Mouse (Mus musculus) NIH3T3 (cell line): ENCODE measurements around the gene B3galt6.
A peak's percentile ranks its signal among the peaks of the same experiment; 100 is the strongest.

Experiments used
- DNase-seq: peaks from one replicate; pipeline ENCODE4 v3.0.0-alpha.2; 2012; ENCODE audit warnings: low read depth

The B3galt6 gene

DNA sequence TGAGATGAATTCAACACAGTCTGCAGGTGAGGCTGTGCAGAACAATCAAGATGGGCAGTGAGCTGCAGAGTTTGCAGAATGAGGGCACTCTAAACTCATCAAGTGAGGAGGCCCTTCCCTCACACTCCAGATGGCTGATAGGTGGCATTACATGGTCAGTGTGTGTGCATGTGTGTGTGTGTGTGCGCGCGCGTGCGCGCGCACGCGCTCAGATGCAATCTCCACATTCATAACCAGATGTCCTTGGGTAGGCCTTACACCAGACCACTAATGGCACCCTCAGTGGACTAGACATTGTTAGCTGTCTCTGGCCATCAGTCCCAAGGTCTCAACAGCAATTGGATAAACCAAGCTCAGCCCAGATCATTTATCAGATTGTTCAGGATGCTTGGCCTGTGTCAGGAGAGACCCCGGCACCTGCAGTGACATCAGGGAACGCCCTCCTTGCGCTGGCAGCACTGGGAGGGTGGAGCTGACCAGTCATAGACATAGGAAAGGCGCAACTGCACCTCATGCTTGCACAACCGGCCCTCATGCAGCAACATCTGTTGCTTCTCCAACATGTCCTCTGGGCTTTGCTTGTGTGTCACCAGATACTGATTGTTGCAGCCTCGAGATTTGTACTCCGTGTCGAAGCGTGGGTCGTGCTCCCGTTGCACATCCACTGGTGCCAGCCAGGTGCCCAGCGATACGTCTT, 1.1 kb downstream of the B3galt6 start:
- DNase-seq = peak; percentile 21

DNA sequence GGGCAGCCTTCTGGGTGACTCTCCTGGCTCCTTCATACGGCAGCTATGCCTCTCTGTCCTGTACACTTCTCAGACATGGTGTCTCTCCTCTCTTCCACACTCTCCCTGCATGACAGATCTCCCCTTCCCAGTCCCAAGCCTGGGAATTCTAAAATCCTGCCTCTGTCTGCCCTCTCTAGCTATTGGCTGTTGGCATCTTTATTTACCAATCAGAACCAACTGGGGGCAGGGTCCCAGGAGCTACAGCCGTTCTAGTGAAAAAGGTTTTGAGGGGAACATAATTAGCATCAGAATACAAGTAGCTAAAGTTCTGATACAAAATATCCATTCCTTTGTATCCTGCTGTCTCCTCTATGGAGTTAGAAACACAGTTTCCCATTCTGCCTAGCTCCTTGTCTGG, 8.7 kb downstream of the B3galt6 start:
- DNase-seq = no peak

DNA sequence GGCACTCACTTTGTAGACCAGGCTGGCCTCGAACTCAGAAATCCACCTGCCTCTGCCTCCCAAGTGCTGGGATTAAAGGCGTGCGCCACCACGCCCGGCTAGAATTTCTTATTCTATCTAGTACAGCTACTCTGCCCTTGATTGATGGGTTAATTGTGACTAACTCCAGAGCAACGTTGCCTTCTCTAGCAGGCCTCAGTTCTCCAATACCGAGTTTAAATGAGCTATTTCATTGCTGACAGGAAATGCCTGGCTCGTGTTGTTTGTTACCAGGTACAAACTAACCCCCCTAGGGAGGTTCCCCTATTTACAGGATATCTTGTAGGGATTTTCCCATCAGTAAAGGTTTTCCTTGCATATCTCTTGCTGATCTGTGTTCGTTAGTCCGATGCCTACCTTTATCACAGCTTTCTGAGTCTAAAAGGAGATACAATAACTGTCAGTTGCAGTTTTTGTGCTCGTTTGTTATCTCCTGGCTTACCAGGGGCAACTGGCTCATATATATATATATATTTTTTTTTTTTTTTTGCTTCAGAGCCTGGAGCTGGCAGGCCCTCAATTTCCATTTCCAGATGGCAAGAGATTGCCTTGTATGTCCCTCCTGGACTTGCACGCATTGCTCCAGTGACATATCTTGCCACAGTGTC, 10.9 kb downstream of the B3galt6 start:
- DNase-seq = no peak

GRCm38 (mm10) chr4:155973239-155973638, 19.2 kb downstream of the B3galt6 start:
- DNase-seq = no peak

DNA sequence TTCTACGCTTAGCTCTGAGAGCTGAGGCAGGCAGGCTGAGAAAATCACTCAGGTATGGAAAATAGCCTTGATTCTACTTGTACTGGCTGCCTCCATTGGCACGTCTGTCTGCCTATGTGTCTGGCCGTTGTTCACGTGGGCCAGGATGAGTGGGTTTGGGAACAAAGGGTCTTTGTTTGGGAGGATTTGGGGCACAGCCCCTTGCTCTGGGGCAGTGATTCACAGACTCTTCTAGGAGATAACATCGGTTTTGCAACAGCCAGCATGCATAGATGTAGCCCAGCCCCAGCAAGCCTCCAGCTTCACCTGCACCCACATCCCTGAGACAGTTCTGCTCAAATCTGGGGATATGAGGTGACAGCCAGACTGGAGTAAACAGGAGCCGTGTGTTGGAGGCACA, 19.8 kb downstream of the B3galt6 start:
- no peak for DNase-seq

DNA sequence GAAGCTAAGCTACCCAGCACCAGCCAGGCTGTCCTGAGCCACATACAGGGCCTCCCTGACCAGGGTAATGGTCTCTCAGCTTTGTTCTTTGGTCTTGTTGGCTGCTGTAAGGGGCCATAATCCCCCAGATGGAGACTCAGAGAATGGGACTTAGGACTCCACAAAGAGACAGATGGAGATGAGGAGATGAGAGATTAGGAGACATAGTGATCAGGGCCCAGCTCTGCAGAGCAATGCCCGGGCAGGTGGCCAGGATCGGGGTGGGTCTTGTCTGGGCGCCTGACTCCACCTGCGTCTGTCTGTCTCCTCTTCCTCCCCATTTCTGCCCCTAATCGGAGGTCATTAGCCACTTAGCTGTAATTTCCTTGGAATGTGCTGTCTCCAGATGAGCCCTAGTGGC, 22.2 kb downstream of the B3galt6 start:
- no peak for DNase-seq

GRCm38 (mm10) chr4:155969043-155969653, 23.3 kb downstream of the B3galt6 start:
- DNase-seq = no peak

DNA sequence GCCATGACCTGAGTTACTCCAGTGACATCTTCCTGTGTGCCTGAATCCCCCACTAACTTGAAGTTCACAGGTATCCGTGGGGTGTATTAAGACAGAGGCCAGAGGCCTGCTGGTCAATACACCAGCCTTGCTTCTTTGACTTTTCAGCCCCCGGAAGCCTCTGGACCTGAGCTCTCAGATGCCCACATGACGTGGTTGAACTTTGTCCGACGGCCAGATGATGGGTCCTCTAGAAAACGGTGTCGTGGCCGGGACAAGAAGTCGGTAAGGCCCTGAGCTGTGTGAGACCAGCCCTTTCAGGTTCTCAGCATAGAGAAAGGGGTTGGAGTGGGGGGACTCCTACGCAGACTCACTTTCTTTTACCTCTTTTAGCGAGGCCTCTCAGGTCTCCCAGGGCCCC, 28.1 kb downstream of the B3galt6 start:
- DNase-seq = no peak

GRCm38 (mm10) chr4:155963106-155963505, 29.3 kb downstream of the B3galt6 start:
- DNase-seq = no peak

GRCm38 (mm10) chr4:155962167-155962971, 30.1 kb downstream of the B3galt6 start, which contains the start of gene C1qtnf12:
C1qtnf12 (plus strand) TSS chr4:155962318.
- DNase-seq = no peak

- DNase-seq = peak; percentile 86
Observed at GRCm38 (mm10) chr4:155959275-155959674, 33.2 kb downstream of the B3galt6 start.

GRCm38 (mm10) chr4:155955491-155955890, 37.0 kb downstream of the B3galt6 start:
- no peak for DNase-seq

- no peak for DNase-seq
Observed at GRCm38 (mm10) chr4:155947094-155947493, 45.4 kb downstream of the B3galt6 start.

GRCm38 (mm10) chr4:155944271-155944670, 48.2 kb downstream of the B3galt6 start:
- no peak for DNase-seq

GRCm38 (mm10) chr4:155943534-155944249, 48.8 kb downstream of the B3galt6 start, which contains the start of gene Ube2j2:
Ube2j2 (plus strand) TSS chr4:155943831.
- DNase-seq = peak; percentile 96

DNA sequence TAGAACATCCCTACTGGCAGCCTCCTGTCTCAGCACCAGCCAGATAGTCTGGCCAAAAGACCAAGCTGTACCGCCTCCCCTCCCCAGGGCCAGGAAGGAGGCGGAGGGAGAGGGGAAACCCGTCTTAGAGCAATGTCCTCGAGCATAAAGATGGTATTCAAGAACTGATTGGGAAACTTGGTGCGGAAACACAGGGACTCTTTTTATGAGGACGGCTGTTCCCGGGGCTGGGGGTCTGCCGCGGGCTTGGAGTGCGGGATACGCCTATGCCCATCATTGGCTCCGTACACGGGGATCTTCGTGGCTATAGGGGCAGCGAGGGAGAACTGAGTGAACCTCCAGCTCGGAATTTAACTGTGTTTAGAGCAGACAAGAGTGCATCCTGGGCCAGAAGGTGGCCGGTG, 49.4 kb downstream of the B3galt6 start:
- peak; percentile 58 for DNase-seq
